14 mouse cellular contexts compared by ENCODE assay signal in genomic region chr9:119563617-119564016, GRCm38 (mm10). TPM values are rescaled to one million over a fixed set of nuclear protein-coding genes. Genes with fewer than 3 reads are reported as not detected.
A peak's percentile ranks its signal among the peaks of the same experiment; 100 is the strongest.
DNase-seq lines count a peak whose midpoint lies in the region; TF ChIP-seq lines count a peak whose summit lies in the region.
"Had no signal": no experiment of that assay in that cellular context is flagged by ENCODE, and none has a peak within 500 bp of the region (broad histone marks: within the 10 kb centered on the region; RNA-seq: fewer than 3 reads in every experiment).

No protein-coding gene starts in this region.

- WGBS in heart, adult 2 months: 31% methylated on average over 6 of the region's 6 CpGs
- 76% methylated on average over 6 of the region's 6 CpGs for WGBS in heart, embryonic 10.5 days

- no peaks in the 10 kb centered on the region for H3K36me3 ChIP-seq in heart, adult 2 months (ENCODE audit: control insufficient read depth, insufficient read depth, low read length)
- H3K36me3 ChIP-seq in heart, embryonic 10.5 days: no peaks in the 10 kb centered on the region; the same call in 1 of the 2 replicates
- H3K36me3 ChIP-seq: hindbrain, embryonic 15.5 days; midbrain, embryonic 12.5 days had no signal

- no peak overlapping the region for H3K4me3 ChIP-seq in heart, adult 2 months
- no peak overlapping the region for H3K4me3 ChIP-seq in heart, embryonic 10.5 days
- no peak overlapping the region for H3K4me3 ChIP-seq in gastrocnemius, adult 2 months
- H3K4me3 ChIP-seq: hindbrain, embryonic 15.5 days; midbrain, embryonic 12.5 days had no signal

- TF ChIP-seq EP300 in heart, adult 2 months (IDR thresholded peaks at IDR 0.05; ENCODE audit: insufficient read depth, low read depth, low read length): peak; percentile 90

- no peak for TF ChIP-seq POLR2A in heart, adult 2 months (IDR thresholded peaks at IDR 0.05; ENCODE audit: insufficient read depth, low read depth, low read length)

- peak in 1 of 2 experiments; percentile 79 for DNase-seq in heart, adult 2 months
- DNase-seq in heart, embryonic 10.5 days (ENCODE audit: low spot score): no peak
- DNase-seq in cerebellum, adult 11-12 months: peak; percentile 39
- peak; percentile 70 for DNase-seq in gastrocnemius, adult 2 months
- peak; percentile 53 for DNase-seq in heart, postnatal 4 days
- DNase-seq in right cerebral cortex, postnatal 4 days: no peak
- DNase-seq in thymus, postnatal 4 days: no peak
- no peak for DNase-seq in c-Kit-positive CD71-positive TER-119-positive erythroid progenitor cells, embryonic 14.5 days (ENCODE audit: low spot score)
- DNase-seq: adrenal gland, postnatal 10 days; kidney, adult 9 months; retina, postnatal 1 day; thymus, adult 2 months had no signal

- no peaks in the 10 kb centered on the region for H3K9me3 ChIP-seq in heart, embryonic 10.5 days
- H3K9me3 ChIP-seq: hindbrain, embryonic 15.5 days; midbrain, embryonic 12.5 days had no signal

- H3K27me3 ChIP-seq in heart, adult 2 months (ENCODE audit: control insufficient read depth, insufficient read depth, low read length): no peaks in the 10 kb centered on the region
- peaks cover 50% of the 10 kb centered on the region for H3K27me3 ChIP-seq in heart, embryonic 10.5 days (ENCODE audit: insufficient read depth, poor library complexity, severe bottlenecking)

- no peaks in the 10 kb centered on the region; the same call in 1 of the 2 replicates for H3K79me2 ChIP-seq in heart, adult 2 months (replicated peaks; ENCODE audit: control insufficient read depth, insufficient read depth, low read length)

- intact Hi-C loops in heart, adult 2 months (cut with DNase I): no loop called here
- intact Hi-C loops in gastrocnemius, adult 2 months (cut with DNase I): loop anchor here (5.0 kb wide), 1 partner anchor 86 kb away; no protein-coding TSS in a partner anchor

- H3K9ac ChIP-seq in heart, adult 2 months (ENCODE audit: low read depth, low read length): no peak overlapping the region
- H3K9ac ChIP-seq: hindbrain, embryonic 15.5 days; midbrain, embryonic 12.5 days had no signal

- TF ChIP-seq CTCF in heart, adult 2 months (IDR thresholded peaks at IDR 0.05): no peak
- no peak for TF ChIP-seq CTCF in gastrocnemius, adult 2 months (IDR thresholded peaks at IDR 0.05)

- H3K4me1 ChIP-seq in heart, adult 2 months (ENCODE audit: control insufficient read depth, insufficient read depth, low read length): peaks cover 11% of the 10 kb centered on the region
- H3K4me1 ChIP-seq in heart, embryonic 10.5 days: peaks cover 81% of the 10 kb centered on the region

- peak overlapping the region; percentile 59 for H3K27ac ChIP-seq in heart, adult 2 months
- no peak overlapping the region for H3K27ac ChIP-seq in heart, embryonic 10.5 days
- H3K27ac ChIP-seq in gastrocnemius, adult 2 months: no peak overlapping the region
- H3K27ac ChIP-seq: hindbrain, embryonic 15.5 days; midbrain, embryonic 12.5 days had no signal

RNA-seq across cellular contexts. Expression of gene Scn5a, which starts 15.2 kb away (rescaled TPM):
- total RNA-seq in heart, adult 2 months (2021): 100 to 1,000 TPM; 161 to 173 TPM
- 101 and 117 TPM in 2 replicates for polyA plus RNA-seq in heart, adult 2 months (2012; rRNA removed)
- 8.2 and 18.0 TPM in 2 replicates for polyA plus RNA-seq in heart, embryonic 10.5 days (2016; fragmentation: Nextera tagmentation; extraction: Ambion mirVana)
- under 1 TPM; 0.05 to 0.36 TPM for total RNA-seq in gastrocnemius, adult 2 months (2021)
- total RNA-seq in heart, postnatal 4 days (2021): 100 to 1,000 TPM; 120 to 122 TPM

Comparison
In these comparisons a context has a peak if more than half of its experiments do, and no peak if none do; other contexts are left out.
1. DNase-seq: peak in cerebellum, adult 11-12 months (single experiment), gastrocnemius, adult 2 months (single experiment) and heart, postnatal 4 days (single experiment); none in heart, embryonic 10.5 days (single experiment), right cerebral cortex, postnatal 4 days (single experiment), thymus, postnatal 4 days (single experiment) and c-Kit-positive CD71-positive TER-119-positive erythroid progenitor cells, embryonic 14.5 days (single experiment).
2. RNA of gene Scn5a, which starts 15.2 kb away (total RNA-seq): 161 to 173 TPM in heart, adult 2 months and 120 to 122 TPM in heart, postnatal 4 days; 0.05 to 0.36 TPM in gastrocnemius, adult 2 months; every median in the first group is over 10 times any median in the second.